Mouse (Mus musculus): Measurements from ENCODE around the gene Cd164l2.

Gene Cd164l2

DNA sequence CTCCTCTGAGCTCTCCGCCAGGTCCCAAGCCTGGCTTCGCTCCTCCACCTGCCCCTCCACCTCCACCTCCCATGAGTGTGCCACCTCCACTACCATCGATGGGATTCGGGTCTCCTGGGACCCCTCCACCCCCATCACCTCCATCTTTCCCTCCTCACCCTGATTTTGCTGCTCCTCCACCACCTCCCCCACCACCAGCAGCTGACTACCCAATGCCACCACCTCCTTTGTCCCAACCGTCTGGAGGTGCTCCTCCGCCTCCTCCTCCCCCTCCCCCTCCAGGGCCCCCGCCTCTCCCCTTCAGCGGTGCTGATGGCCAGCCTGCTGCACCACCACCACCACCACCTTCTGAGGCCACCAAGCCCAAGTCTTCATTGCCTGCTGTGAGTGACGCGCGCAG, 17.4 kb upstream of the Cd164l2 start:
- no peak for DNase-seq (ENCODE audit: low spot score in 2 of 2)

GRCm38 (mm10) chr4:133195014-133195413, 16.9 kb upstream of the Cd164l2 start:
- DNase-seq (ENCODE audit: low spot score in 2 of 2) = no peak

GRCm38 (mm10) chr4:133196136-133196535, 15.8 kb upstream of the Cd164l2 start:
- DNase-seq (ENCODE audit: low spot score in 2 of 2) = no peak

GRCm38 (mm10) chr4:133196852-133197251, 15.1 kb upstream of the Cd164l2 start:
- DNase-seq (ENCODE audit: low spot score in 2 of 2) = no peak

DNA sequence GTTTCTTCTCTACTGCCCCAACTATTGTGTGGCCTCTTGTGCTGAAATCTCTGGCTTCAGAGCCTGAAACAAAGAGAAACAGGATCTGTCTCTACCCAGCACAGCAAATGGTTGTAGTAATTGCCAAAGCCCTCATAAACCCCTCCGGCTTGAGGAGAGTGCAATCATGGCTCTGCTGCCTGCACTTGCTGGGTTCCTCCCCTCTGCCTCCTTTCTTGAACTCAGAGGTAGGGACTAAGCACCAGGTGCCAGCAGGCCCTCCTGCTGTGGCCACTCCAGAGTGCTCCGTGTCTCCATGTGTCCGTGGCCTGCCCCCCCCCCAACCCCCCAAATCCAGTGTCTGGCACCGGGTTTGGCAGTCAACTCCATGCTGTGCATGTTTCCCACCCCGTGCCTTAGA, 14.6 kb upstream of the Cd164l2 start:
- no peak for DNase-seq (ENCODE audit: low spot score in 2 of 2)

DNA sequence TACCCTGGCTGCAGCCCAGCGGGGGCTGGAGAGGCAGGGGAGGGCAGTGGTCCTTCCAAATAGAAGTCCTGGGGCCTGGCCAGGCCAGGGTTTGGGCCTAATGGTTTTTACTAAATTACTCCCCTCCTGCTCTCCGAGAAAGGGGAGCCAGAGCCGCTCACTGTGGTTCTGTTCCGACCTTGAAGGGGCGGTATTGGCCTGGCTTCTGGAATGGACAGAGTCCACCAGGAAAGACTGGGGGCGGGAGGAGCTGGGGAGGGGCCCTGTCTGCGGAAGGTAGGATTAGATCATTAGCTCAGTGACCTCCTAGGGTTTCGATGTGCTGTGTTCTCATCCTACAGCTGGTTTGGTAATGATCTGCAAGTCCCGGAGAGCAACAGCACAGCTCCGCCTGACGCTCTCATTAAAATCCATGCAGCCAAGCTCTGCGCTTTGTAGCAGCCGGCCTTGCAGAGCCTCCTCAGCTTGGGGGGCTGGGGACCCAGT, 14.1 kb upstream of the Cd164l2 start:
- DNase-seq (ENCODE audit: low spot score in 2 of 2) = no peak

GRCm38 (mm10) chr4:133198337-133199180, 13.4 kb upstream of the Cd164l2 start:
- DNase-seq (ENCODE audit: low spot score in 2 of 2) = no peak

DNA sequence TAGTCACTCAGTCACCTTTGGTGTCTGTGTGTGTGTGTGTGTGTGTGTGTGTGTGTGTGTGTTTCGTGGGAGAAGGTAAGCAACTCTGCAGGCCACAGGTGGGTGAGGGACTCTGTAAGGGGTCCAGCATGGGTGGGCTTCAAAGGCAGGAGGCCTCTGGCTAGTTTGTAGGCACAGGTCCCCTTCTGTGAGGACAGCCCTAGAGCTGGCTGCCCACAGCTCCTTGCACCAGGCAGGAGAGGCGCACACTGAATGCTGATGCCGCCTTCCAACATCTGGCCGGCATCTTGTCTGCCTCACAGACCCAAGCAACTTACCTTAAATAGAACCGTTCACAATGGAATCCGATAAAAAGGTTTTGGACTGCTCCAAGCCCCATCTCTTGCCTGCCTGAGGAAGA, 12.2 kb upstream of the Cd164l2 start:
- DNase-seq (ENCODE audit: low spot score in 2 of 2) = no peak

GRCm38 (mm10) chr4:133200343-133200742, 11.6 kb upstream of the Cd164l2 start:
- DNase-seq (ENCODE audit: low spot score in 2 of 2) = peak; percentile 47 to 68

- peak; percentile 21 to 42 for DNase-seq (ENCODE audit: low spot score in 2 of 2)
These were observed 10.7 kb upstream of the Cd164l2 start for GRCm38 (mm10) chr4:133201006-133201771.

DNA sequence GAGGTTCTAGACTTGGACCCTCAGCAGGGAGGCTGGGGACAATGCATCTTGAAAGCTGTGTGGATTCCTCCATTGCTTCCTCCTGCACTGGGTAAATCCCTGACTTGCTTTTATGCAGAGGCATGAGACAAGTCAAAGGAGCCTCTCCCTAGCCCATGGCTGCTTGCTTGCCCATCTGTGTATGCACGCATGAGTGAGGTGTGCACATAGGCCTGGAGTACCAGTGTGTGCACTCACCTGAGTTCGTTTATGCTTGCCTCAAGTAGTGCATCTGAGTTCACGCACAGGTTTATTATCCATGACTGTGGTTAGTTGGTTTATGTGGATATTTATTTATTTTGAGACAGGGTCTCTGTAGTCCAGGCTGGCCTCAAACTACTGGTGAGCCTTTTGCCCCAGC, 9.7 kb upstream of the Cd164l2 start:
- DNase-seq (ENCODE audit: low spot score in 2 of 2) = no peak

DNA sequence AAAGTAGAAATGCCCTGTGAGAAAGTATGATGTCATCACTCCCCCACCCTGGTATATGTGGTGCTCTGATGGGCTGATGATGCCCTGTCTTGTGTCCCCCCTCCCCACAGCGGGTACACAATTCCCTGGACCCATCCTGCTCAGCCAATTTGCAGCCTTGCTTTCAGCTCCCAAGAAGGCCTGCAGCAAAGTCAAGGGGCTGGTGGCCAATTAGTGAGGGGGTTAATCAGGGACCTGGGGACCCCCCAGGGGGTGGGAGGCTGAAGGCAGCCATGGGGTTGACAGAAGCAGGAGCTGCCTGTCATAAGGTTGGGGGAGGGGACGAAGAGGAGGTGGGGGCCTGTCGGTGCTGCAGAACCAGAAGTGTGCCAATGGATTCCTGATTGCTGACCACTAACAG, 8.3 kb upstream of the Cd164l2 start:
- no peak for DNase-seq (ENCODE audit: low spot score in 2 of 2)

- DNase-seq (ENCODE audit: low spot score in 2 of 2) = no peak
These were observed 7.6 kb upstream of the Cd164l2 start for GRCm38 (mm10) chr4:133204379-133204778.

DNA sequence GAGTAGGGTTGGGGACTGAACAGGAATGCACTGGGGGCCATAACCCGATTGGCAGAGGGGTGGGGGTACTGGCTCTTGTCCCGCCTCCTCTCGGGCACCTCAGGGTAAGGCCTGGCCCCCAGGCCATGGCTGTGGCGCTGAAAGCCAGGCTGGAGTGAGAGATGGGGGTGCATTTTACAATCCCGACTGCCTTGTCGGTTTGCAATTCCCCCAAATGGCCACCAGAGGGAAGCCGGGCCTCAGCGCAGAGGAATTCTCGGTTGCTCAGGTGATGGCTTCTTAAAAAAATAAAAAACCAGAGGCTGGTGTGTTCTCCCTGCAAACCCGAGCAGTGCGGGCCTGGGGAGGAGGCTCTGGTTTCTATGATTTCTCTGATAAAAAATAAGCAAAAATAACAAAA, 2.6 kb upstream of the Cd164l2 start:
- DNase-seq (ENCODE audit: low spot score in 2 of 2) = peak; percentile 55 to 58

DNA sequence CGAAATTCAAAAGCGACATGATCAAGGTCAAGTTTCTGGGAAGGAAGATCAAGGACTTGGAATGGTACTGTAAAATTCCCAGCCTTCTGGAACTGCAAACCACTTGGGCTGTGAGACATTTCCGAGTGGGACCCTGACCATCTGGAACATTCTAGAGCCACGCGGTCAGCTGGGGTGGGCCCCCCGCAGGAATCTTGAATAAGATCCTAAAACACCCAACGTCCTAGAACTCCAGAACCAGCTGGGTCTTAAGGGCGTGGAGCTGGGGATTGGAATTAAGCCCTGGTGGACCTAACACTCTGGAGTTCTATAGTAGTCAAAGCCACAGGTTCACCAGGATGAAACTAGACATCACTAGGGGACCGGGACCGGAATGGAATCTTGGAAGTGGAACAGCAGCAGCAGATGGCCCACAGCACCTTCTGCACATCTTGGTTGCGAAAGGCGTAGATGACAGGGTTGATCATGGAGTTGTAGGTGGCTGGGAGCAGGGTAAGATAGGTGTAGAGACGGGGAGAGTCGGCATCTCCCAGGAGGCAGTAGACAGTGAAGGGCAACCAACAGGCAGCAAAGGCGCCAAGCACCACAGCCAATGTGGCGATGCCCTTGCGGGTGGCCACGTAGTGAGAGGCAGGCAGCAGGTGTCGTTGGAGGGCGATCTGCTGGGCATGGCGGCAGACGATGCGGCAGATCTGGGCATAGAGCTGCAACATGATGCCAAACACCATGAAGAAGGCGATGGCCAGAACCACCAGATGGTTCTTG, 1.7 kb upstream of the Cd164l2 start:
- DNase-seq (ENCODE audit: low spot score in 2 of 2) = no peak

GRCm38 (mm10) chr4:133210788-133211390, 1.0 kb upstream of the Cd164l2 start:
- DNase-seq (ENCODE audit: low spot score in 2 of 2) = no peak

- DNase-seq (ENCODE audit: low spot score in 2 of 2) = peak; percentile 81 to 84
These were observed 784 bp downstream of the Cd164l2 start for GRCm38 (mm10) chr4:133212562-133213267.

DNA sequence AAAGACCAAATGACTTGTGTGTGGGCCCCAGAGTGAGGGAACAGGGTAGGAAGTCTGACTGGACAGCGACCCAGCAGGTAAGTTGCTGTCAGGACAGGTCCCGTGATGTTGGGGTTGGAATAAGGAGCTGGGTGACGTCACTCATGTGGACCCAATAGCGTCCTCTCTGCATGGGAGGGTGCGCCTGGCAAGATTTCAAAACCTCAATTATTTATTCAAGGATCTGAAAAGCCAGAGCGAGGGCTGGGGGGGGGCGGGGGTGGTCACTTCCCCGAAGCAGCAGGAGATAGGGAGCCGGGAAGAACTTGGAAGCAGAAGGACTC, 1.3 kb downstream of the Cd164l2 start:
- DNase-seq (ENCODE audit: low spot score in 2 of 2) = peak in 1 of 2 experiments; percentile 53

GRCm38 (mm10) chr4:133213661-133214060, 1.7 kb downstream of the Cd164l2 start:
- no peak for DNase-seq (ENCODE audit: low spot score in 2 of 2)

DNA sequence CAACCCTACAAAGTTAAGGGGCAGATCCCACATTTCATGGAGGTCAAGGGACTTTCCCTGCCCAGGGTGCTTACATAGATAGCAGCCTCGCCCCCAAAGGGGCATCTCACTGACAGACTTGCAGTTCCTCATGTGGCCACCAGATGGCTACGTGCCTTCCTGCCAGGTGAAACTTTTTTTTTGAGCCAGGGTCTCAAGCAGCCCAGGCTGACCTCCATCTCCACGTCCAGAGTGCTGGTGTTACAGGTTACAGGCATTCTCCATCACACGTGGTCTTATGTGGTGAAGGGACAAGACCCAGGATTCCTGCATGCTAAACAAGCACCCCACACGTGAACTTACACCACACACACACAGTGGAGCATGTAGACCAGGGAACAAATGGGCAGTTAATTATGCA, 5.7 kb downstream of the Cd164l2 start:
- DNase-seq (ENCODE audit: low spot score in 2 of 2) = peak; percentile 44 to 52

DNA sequence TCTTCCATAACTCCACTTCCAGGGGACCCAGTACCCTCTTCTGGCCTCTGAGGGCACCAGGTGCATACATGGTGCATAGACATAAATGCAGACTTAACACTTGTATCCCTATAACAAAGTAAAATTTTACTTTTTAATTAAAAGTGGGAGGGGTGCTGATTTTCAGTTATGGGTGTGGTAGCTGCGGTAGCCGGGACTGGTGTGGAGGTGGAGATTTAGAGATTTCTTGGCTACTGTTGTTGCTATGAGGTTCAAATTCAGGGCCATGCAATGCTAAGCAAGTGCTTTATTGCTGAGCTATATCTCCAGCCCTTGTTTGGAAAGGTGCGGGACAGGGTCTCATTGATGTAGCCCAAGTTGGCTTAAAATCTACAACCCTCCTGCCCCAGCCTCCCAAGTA, 6.8 kb downstream of the Cd164l2 start:
- DNase-seq (ENCODE audit: low spot score in 2 of 2) = no peak
